Mouse (Mus musculus): ENCODE data around the gene Olfr447.

Gene Olfr447

GRCm38 (mm10) chr6:42908578-42908977 is at the start of gene Olfr447:
Olfr447 (plus strand) TSS chr6:42908878.
- in situ Hi-C loops (cut with MboI): no loop called here

- in situ Hi-C loops (cut with MboI): no loop called here
Measured at GRCm38 (mm10) chr6:42860222-42860819, 48.4 kb upstream of the Olfr447 start.

- in situ Hi-C loops (cut with MboI): no loop called here
Measured at GRCm38 (mm10) chr6:42869695-42870094, 39.0 kb upstream of the Olfr447 start.

GRCm38 (mm10) chr6:42876323-42876722 is 32.4 kb upstream of the Olfr447 start:
- in situ Hi-C loops (cut with MboI): no loop called here

- in situ Hi-C loops (cut with MboI): no loop called here
Measured at GRCm38 (mm10) chr6:42890141-42890540, 18.5 kb upstream of the Olfr447 start, which contains the start of gene Olfr448. Olfr448 (plus strand) TSS chr6:42890441.

GRCm38 (mm10) chr6:42900345-42900744 is 8.3 kb upstream of the Olfr447 start:
- in situ Hi-C loops (cut with MboI): no loop called here

GRCm38 (mm10) chr6:42921077-42921476 is 12.4 kb downstream of the Olfr447 start, which contains the start of gene Olfr446:
Olfr446 (plus strand) TSS chr6:42921377.
- in situ Hi-C loops (cut with MboI): no loop called here

GRCm38 (mm10) chr6:42948767-42949166 is 40.1 kb downstream of the Olfr447 start, which contains the start of gene Olfr444:
Olfr444 (plus strand) TSS chr6:42949067.
- in situ Hi-C loops (cut with MboI): no loop called here

Measured in mature B cell (primary cell).